Mouse (Mus musculus) MEL-GATA-1-ER (cell line): ENCODE data around the gene Paqr5.

Experiments used
- DNase-seq: peaks from one replicate; pipeline ENCODE4 v3.0.0-alpha.2; 2012; ENCODE audit warnings: low read depth; ENCODE audit errors: extremely low read depth

Paqr5 gene

DNA sequence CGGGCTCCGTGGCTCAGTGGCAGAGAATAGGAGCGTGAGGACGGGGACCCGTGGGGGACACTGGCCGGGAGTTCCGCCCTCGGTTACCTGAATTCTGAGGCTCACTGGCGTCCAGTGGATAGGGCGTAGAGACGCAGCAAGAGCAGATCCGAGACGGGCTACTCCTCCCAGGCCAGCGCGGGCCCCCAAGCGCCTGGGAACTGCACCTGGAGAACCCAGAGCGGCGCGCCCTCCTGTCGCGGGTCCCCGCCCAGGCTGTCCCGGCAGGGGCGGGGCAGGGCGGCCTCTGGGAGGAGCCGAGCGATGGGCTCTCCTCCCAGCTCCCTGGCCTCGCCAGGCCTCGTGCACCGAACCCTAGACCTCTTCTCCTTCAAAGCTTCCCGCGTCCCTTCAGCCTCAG, at the start of gene Paqr5:
Gene Paqr5 (minus strand): TSS at position 257 of the 400 bp plus-strand sequence.
- no peak for DNase-seq

DNA sequence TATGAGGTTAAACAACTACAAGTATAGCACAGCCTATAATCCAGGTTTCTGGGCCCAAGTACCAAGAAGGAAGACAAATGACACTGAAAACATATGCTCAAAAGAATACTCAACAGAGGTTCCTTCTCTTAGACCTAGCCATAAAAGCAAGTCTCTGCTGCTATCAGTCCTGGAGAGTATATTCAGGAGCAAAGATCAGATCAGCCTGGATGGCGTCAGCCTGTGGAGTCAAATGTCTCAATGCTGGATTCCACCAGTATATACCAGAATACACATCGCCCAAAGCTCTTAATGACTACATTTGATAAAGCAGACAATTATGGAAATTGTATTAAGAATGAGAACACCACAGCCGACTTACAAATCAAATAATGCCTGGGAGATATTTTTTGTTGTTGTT, 35.6 kb upstream of the Paqr5 start:
- no peak for DNase-seq

DNA sequence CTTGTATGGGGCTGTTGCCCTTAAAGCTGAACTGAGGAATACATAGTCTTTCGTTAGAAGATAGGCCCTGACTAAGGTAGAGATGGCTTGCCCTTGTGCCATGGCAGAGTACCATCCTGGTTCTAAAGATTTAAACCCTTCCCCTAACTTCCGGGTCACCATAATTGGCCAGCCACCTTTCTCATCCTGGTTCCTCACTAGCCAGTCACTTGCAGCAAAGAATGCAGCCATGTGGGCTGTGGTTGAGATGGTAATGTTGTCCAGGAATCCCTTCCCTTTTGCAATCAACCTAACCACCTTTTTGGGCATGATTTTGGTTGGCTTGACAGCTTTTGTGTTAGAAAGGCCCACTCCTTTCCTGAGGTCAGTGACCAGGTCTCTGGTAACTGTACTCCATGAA, 33.8 kb upstream of the Paqr5 start:
- DNase-seq: no peak

GRCm38 (mm10) chr9:62059941-62060340, 33.3 kb upstream of the Paqr5 start:
- DNase-seq: no peak

DNA sequence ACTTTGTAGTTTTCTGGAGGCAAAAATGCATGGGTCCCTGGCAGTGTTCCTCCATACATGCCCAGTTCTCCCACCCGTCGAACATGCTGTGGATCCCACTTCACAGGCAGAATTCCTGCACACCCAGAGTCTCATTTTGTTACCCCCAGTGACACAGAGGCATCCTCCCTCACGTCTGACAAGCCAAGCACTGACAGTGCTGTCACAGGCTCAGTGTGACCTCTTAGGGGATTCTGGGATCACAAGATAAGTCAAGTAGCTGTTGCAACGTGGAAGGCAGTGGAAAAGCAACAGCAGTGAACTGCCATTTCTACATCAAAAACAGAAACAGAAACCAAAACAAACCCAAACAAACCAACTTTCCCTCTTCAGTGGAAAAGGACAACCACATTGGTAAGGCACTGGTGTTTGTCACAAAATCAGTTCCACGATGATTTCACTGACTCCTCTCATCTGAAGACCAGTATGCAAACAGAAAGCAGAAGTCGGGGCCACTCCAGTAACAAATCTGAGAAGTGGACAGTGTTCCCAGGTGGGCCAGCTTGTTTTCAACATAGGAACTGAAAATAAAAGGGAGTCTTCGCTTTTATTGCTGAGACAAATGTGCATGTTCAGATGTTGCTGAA, 31.3 kb upstream of the Paqr5 start:
- DNase-seq: no peak

DNA sequence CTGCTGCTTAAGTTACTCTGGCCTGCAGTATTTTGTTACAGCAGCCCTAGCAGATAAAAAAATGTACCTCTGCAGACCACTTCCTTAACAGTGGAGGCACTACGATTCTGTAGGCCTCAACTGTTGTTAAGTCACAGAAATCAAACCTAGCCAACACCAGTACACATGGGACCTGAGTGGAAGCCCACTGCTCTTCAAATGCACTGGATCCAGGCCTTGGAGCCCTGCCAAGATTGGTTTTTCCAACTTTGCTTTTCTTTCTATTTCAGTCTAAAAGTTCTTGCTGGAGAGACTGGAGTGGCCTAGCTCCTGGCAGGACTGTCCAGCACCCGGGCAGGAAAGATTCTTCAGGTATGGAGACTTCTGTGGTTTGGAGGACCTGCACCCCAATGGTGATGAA, 29.6 kb upstream of the Paqr5 start:
- no peak for DNase-seq

DNA sequence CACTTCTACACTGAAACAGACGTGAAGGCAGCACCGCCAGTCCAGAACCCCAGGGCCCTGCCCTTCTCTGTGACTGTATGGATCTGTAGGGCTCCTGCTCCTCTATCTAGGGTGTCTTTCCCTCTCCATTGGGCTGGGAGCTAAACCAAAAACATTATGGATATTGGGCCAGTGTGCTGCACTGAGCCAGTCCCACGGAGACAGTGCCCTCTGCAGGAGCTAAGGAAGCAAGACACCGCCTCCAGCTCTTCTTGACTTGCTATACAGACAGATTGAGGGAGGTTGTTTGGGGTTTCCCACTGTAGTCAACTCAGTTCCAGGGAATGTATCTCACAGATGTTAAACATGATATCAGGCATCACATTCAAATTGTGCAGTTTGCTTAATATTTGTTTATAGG, 24.1 kb upstream of the Paqr5 start:
- DNase-seq: no peak

DNA sequence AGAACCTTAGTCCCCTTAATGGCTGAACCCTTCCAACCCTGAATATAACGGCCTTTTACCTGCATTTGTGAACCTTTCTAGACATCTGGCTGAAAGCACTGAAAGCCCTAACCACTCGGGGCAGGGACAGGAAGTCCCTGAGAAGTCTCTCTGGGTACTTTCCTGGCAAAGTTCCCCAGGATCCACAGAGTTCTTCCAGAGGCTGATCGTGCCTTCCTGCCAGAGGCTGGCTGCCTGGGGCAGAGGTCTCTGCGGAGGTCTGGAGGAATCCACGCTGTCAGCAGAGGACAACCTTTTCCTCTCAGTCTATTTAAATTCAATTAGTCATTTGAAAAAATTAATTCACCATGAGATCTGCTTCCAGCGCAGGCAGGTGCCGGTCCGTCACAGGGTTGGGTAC, 22.5 kb upstream of the Paqr5 start:
- DNase-seq: no peak

DNA sequence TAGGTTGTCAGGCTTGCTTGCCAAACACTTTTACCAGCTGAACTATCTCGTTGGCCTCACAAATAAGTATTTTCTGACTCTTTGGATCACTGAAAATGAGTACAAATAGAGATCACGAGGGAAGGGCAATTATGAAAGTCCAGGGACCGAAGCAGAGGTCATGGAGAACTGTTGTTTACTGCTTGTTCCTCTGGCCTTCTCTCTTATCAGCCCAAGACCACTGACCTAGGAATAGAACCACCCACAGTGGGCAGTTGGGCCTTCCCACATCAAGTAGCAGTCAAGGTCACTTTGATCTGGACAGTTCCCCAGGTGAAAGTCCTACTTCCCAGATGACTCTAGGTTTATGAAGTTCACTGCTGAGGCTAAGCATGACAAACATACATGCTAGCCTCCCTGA, 15.5 kb upstream of the Paqr5 start:
- no peak for DNase-seq

DNA sequence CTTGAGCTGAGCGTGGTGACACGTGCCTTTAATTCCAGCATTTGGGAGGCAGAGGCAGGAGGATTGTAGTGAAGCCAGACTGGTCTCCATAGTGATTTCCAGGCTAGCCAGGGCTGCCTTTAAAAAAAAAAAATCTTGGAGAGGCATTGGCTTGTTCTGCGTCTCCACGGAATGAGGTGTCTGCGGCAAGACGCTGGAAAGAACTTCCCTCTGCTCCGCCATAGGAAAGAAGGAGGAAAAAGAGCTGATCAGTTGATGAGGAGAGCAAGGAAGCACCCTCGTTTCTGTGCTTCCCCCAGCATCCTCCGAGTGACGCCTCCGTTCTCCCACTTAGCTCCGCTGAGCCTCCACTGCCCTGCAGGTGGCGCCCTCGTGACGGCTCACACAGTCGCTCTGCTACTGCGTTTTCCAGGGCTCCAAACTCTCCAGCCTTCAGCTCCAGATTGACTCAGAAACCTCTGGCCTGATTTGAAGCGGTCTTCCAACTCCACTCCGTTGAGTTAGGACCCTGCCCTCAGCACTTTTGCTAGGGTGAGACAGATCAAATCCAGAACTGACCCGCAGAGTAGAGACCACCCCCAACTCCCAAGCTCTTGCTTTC, 13.5 kb upstream of the Paqr5 start:
- peak; percentile 31 for DNase-seq

GRCm38 (mm10) chr9:62035806-62036205, 9.2 kb upstream of the Paqr5 start:
- no peak for DNase-seq

GRCm38 (mm10) chr9:62032206-62032605, 5.5 kb upstream of the Paqr5 start:
- no peak for DNase-seq

DNA sequence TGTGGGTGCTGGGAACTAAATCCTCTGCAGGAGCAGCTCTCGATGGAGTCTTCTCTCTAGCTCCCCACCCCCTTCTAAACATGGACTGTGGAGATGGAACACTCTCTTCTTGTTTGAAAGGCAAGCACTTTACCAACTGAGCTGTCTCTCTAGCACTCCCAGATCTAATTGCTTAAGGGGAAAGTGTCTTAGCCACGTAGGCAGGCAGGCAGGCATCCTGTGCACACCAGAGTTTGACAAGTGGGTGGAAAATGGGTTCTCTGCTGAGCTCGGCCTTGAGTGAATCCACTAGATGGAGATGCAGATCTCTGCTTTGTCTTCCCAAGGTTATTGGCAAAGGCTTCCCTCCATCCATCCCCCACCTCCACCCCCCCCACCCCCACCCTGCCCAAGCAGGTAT, 1.4 kb upstream of the Paqr5 start:
- DNase-seq: no peak

DNA sequence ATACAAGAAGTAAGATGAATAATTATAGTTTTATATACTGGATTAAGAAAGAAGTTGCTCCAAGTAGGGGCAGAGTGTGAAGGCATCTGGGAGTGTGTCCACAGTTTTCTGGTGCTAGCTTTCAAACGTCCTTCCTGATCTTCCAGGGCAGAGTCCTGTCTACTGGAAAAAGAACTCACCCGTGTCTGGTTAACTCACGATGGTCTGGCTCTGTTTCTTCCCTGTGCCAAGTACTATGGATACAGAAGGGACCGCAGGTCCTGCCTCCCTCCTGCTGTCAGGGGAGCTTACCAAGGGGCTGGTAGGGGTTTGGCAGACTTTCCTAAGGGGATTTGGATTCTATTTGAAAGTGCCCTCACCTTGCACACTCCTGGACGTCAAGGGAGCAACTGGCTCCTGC, 1.6 kb downstream of the Paqr5 start:
- DNase-seq: no peak

DNA sequence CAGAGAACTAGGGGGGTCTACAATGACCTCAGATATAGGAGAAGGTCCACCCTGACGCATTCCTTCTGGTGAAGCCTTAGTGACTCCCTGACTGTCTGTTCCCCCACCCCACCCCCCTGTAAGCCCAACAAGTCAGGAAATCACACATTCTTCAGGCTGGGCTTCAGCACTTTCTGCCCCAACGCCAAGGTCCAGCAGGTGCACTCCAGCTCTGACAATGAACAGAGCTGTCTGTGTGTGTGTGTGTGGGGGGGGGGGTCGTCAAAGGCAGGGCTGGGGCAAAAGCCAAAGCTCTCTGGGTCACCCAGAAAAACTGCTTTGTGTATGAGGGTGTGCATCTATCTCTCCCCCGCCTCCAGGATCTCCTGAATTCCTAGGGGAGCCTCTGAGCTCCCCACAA, 2.8 kb downstream of the Paqr5 start:
- no peak for DNase-seq

DNA sequence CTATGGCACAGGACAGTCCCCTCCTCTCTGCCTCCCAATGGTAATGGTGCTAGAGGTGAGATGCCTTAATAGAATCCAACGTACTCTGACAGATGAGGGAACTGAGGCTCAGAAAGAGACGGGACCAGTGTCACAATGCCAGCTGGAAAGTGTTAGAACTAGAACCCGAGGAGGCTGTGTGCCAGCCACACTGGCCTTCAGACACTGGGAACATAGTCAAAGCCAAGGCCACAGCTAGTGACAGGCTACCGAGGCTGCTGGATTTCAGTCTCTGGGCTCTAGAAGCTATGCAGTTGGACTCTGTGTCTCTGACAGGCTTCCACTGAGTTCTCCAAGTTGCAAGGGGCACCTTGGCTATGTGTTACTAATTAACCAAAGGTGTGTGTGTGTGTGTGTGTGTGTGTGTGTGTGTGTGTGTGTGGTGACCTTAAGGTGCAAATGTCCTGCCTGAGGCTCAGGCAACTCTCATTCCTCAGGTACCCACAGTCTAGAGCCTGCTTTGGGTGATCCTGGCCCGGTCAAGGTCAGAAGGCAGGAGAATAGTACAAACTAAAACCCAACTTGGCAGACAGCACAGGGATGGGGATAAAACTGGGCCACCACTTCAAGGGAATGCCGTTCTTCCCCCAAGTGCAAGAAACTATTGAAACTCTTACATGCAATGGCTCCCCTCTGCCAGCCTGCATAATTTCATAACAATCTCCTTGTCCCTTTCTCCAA, 3.5 kb downstream of the Paqr5 start:
- no peak for DNase-seq

DNA sequence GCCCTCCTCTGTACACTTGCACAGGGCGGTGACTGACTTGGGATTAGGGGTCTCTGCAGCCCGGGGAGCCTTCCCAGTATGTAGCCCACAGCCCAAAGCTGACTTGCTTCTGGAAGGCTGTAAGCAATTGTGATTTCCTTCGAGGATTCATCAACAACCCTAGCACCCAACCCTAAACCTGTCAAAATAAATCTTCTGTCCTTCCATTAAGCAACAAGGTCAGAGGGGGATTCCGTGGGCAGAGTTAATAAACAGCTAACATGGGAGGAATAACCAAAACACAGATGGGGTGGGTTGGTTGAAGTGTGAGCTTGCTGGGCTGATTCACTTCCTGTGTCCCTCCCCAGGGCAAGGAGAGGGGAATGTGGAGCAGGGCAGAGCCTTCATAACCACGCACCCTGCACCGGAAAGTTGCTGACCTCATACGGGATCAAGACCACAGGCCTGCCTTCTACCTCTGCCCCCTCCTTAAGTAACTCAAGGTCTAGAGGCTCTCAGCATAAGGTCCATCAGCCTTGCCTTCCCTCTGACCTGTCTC, 5.0 kb downstream of the Paqr5 start:
- DNase-seq: no peak

GRCm38 (mm10) chr9:62020259-62020658, 6.4 kb downstream of the Paqr5 start:
- DNase-seq: no peak

DNA sequence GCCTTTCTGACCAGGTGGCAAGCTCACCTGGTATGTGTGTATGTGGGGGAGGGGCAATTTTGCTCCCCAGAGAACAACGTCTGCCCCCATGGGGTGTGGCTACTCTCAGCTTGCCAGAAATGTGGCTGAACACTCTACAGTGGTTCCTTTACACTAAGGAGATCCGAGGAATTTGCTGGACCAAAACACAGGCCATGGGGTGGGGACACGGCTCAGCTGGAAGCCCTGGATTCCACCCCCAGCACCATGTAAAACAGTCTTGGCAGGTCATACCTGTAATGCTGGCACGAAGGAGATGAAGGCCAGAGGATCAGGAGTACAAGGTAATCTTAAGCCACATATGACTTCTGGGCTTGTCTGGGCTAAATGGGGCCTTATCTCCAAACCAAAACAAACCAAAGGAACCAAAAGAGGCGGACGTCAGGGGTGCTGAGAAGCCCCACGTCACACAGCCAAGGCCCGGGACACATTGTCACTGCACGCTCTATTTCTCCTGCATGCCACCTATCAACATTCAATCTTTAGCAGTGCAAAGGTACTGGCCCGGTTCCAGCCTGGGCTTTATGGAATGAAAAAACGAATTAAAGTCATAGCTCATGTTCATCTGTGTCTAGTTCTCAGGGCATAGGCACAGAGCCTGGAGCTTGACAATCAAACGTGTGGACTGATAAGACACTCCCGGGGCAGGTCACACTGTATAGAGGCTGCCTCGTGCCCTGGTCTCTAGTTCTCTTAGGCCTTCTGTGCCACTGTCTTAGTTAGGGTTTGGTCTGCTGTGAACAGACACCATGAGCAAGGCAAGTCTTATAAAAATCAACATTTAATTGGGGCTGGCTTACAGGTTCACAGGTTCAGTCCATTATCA, 8.2 kb downstream of the Paqr5 start:
- DNase-seq: no peak

DNA sequence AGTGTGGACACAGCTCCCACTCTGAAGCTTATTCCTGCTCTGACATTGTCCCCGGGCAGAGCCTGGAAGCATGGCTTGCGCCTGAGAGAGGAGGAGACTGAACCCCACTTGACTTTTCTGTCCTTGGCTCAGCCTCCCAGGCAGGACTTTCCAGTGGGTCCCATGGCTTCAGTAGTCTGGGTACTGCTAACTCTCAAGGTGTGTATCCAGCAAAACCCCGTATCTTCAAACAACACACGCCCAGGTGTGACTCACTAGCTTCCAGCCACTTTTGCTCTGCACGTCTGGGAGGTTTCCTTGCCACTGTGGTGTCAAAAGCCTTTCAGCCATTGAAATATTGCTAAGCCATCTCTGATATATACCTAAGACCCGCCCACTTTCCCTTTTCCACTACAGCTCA, 9.3 kb downstream of the Paqr5 start:
- no peak for DNase-seq

GRCm38 (mm10) chr9:62015504-62015903, 11.2 kb downstream of the Paqr5 start:
- no peak for DNase-seq
